Mouse (Mus musculus) limb, embryonic 11.5 days (tissue): ENCODE measurements around the gene Hsp90aa1. TPM values are rescaled to one million over a fixed set of nuclear protein-coding genes. Genes with fewer than 3 reads are reported as not detected.

Experiments
- ATAC-seq: fragments of 200-750 bp; cut with Nextera tagmentation; 2 replicates; pipeline ENCODE4 v1.8.0; 2017; ENCODE audit warnings: low read depth; ENCODE audit not compliant: insufficient number of reproducible peaks, low FRiP score, low TSS enrichment
- DNase-seq: peaks from one replicate; pipeline ENCODE4 v3.0.0-alpha.2; 2015; ENCODE audit warnings: low spot score
- H3K27ac ChIP-seq: fragments of 300-500 bp; sonication (generic); replicated peaks from 2 replicates; pipeline ENCODE4 v1.5.1; 2014; ENCODE audit warnings: low read depth, mild to moderate bottlenecking, low read length
- H3K27me3 ChIP-seq: fragments of 300-500 bp; sonication (generic); 2 replicates; pipeline ENCODE4 v1.6.1; 2014; ENCODE audit warnings: mild to moderate bottlenecking, low read length, mixed read lengths; ENCODE audit not compliant: control insufficient read depth, insufficient read depth
- H3K36me3 ChIP-seq: fragments of 300-500 bp; sonication (generic); 2 replicates; pipeline ENCODE4 v1.6.1; 2014; ENCODE audit warnings: mild to moderate bottlenecking, low read length, moderate library complexity, mixed read lengths; ENCODE audit not compliant: control insufficient read depth, insufficient read depth
- H3K4me1 ChIP-seq: fragments of 300-500 bp; sonication (generic); 2 replicates; pipeline ENCODE4 v1.6.1; 2014; ENCODE audit warnings: low read length, mixed read lengths; ENCODE audit not compliant: control insufficient read depth, insufficient read depth
- H3K4me2 ChIP-seq: fragments of 300-500 bp; sonication (generic); 2 replicates; pipeline ENCODE4 v1.6.1; 2014; ENCODE audit warnings: low read depth, mild to moderate bottlenecking, moderate library complexity; ENCODE audit not compliant: severe bottlenecking
- H3K4me3 ChIP-seq: fragments of 300-500 bp; sonication (generic); 2 replicates; pipeline ENCODE4 v1.5.1; 2014; ENCODE audit warnings: low read depth, low read length
- H3K9ac ChIP-seq: fragments of 300-500 bp; sonication (generic); 2 replicates; pipeline ENCODE4 v1.6.1; 2014; ENCODE audit warnings: mild to moderate bottlenecking, low read length
- H3K9me3 ChIP-seq: fragments of 300-500 bp; sonication (generic); 2 replicates; pipeline ENCODE4 v1.6.1; 2016; ENCODE audit warnings: low read length; ENCODE audit not compliant: control insufficient read depth
- WGBS: fragments of 180-500 bp; shearing (Covaris S2); extraction: QIAGEN DNeasy Blood & Tissue Kit; methylation state at CpG from one replicate; pipeline ENCODE4 v1.1.7; 2014; 5-methylcytosine and 5-hydroxymethylcytosine counted together
- microRNA-seq: library from miRNA; unstranded; fragments of <30 nt; microRNA quantifications from one replicate; pipeline ENCODE4, GENCODE M21; 2016
- polyA plus RNA-seq: library from polyadenylated mRNA; unstranded; fragments of >200 nt; fragmentation: Nextera tagmentation; extraction: Ambion mirVana; gene quantifications from 2 replicates; pipeline ENCODE4 v1.2.1, GENCODE M21; 2014

The Hsp90aa1 gene
- polyA plus RNA-seq, 1 experiment from 2014 or later = 1,253 TPM

GRCm38 (mm10) chr12:110651464-110651863 is 51.1 kb downstream of the Hsp90aa1 start:
- no peak for ATAC-seq
- H3K27ac ChIP-seq = no peak overlapping the region
- WGBS = 98% methylated on average over 17 of the region's 17 CpGs

GRCm38 (mm10) chr12:110650241-110650641 is 52.3 kb downstream of the Hsp90aa1 start:
- Histone ChIP-seq H3K4me1 (no peaks in the 10 kb centered on the region), H3K4me2 (no peak overlapping the region), H3K9ac (no peak overlapping the region), H3K36me3 (peaks cover 52% of the 10 kb centered on the region), H3K9me3 (no peaks in the 10 kb centered on the region), H3K27ac (no peak overlapping the region), H3K4me3 (no peak overlapping the region), H3K27me3 (no peaks in the 10 kb centered on the region)
- ATAC-seq = no peak
- no peak for DNase-seq
- WGBS = 82% methylated on average over 8 of the region's 8 CpGs

More at GRCm38 (mm10) chr12:110651464-110651863, 51.1 kb downstream of the Hsp90aa1 start:
- no peak for DNase-seq
- Histone ChIP-seq H3K4me3 (no peak overlapping the region), H3K4me1 (no peaks in the 10 kb centered on the region), H3K4me2 (no peak overlapping the region), H3K27me3 (no peaks in the 10 kb centered on the region), H3K9me3 (no peaks in the 10 kb centered on the region), H3K36me3 (peaks cover 59% of the 10 kb centered on the region), H3K9ac (no peak overlapping the region)

Small RNAs within 50 kb of the gene (microRNA-seq; reads per million reads assigned to microRNA genes)
- not detected for gene Gm27299

Other genes with a start within 250 kb of the Hsp90aa1 start
- 67.7 and 70.2 TPM in 2 replicates for gene Dync1h1, start 101.3 kb downstream of the Hsp90aa1 start, polyA plus RNA-seq
- gene 1700001K19Rik, start 20.1 kb downstream of the Hsp90aa1 start, polyA plus RNA-seq = 0.20 and 0.27 TPM in 2 replicates
- 21.6 and 23.2 TPM in 2 replicates for gene Wdr20, start 35.2 kb upstream of the Hsp90aa1 start, polyA plus RNA-seq
- 5.9 and 7.1 TPM in 2 replicates for gene Mok, start 138.2 kb upstream of the Hsp90aa1 start, polyA plus RNA-seq
- 4.3 and 4.8 TPM in 2 replicates for gene Zfp839, start 147.5 kb upstream of the Hsp90aa1 start, polyA plus RNA-seq
- gene Cinp, start 186.4 kb upstream of the Hsp90aa1 start, polyA plus RNA-seq = 83.2 and 84.8 TPM in 2 replicates
- 4.2 and 4.9 TPM in 2 replicates for gene Tecpr2, start 186.5 kb upstream of the Hsp90aa1 start, polyA plus RNA-seq